Mouse (Mus musculus) heart, embryonic 12.5 days (tissue): ENCODE data around the gene Cnr2. TPM values are rescaled to one million over a fixed set of nuclear protein-coding genes. Genes with fewer than 3 reads are reported as not detected.
A peak's percentile ranks its signal among the peaks of the same experiment; 100 is the strongest.

Experiments
- ATAC-seq: fragments of 200-750 bp; cut with Nextera tagmentation; 2 replicates; pipeline ENCODE4 v1.8.0; 2017; ENCODE audit warnings: moderate TSS enrichment, moderate library complexity; ENCODE audit not compliant: insufficient number of reproducible peaks, low FRiP score
- H3K27ac ChIP-seq: fragments of 300-500 bp; sonication (generic); 2 replicates; pipeline ENCODE4 v1.5.1; 2016; ENCODE audit warnings: mild to moderate bottlenecking, moderate library complexity; ENCODE audit not compliant: poor library complexity, severe bottlenecking
- H3K27me3 ChIP-seq: fragments of 300-500 bp; sonication (generic); replicated peaks from 2 replicates; pipeline ENCODE4 v1.6.1; 2016; ENCODE audit warnings: mild to moderate bottlenecking, moderate library complexity
- H3K36me3 ChIP-seq: fragments of 300-500 bp; sonication (generic); 2 replicates; pipeline ENCODE4 v1.6.1; 2016; ENCODE audit warnings: mild to moderate bottlenecking, moderate library complexity
- H3K4me1 ChIP-seq: fragments of 300-500 bp; sonication (generic); replicated peaks from 2 replicates; pipeline ENCODE4 v1.6.1; 2016; ENCODE audit warnings: mild to moderate bottlenecking
- H3K4me2 ChIP-seq: fragments of 300-500 bp; sonication (generic); 2 replicates; pipeline ENCODE4 v1.6.1; 2016; ENCODE audit warnings: mild to moderate bottlenecking, moderate library complexity
- H3K4me3 ChIP-seq: fragments of 300-500 bp; sonication (generic); 2 replicates; pipeline ENCODE4 v1.5.1; 2016; ENCODE audit warnings: mild to moderate bottlenecking
- H3K9ac ChIP-seq: fragments of 300-500 bp; sonication (generic); 2 replicates; pipeline ENCODE4 v1.6.1; 2016; ENCODE audit warnings: mild to moderate bottlenecking, moderate library complexity
- H3K9me3 ChIP-seq: fragments of 300-500 bp; sonication (generic); replicated peaks from 2 replicates; pipeline ENCODE4 v1.6.1; 2016; ENCODE audit warnings: mild to moderate bottlenecking, moderate library complexity
- WGBS: fragments of 180-500 bp; shearing (Covaris S2); methylation state at CpG from one replicate; pipeline ENCODE4 v1.1.7; 2016; 5-methylcytosine and 5-hydroxymethylcytosine counted together
- polyA plus RNA-seq: library from polyadenylated mRNA; unstranded; fragments of >200 nt; fragmentation: Nextera tagmentation; extraction: Ambion mirVana; gene quantifications from 2 replicates; pipeline ENCODE4 v1.2.1, GENCODE M21; 2016

Cnr2 gene
- polyA plus RNA-seq, 1 experiment from 2014 or later: 0.70 TPM

- Histone ChIP-seq H3K9ac (no peak overlapping the region), H3K4me2 (no peak overlapping the region), H3K9me3 (no peaks in the 10 kb centered on the region), H3K4me1 (peaks cover 29% of the 10 kb centered on the region), H3K36me3 (peaks cover 1% of the 10 kb centered on the region), H3K27ac (no peak overlapping the region), H3K4me3 (no peak overlapping the region), H3K27me3 (no peaks in the 10 kb centered on the region)
- ATAC-seq: no peak
- WGBS: 60% methylated on average over 2 of the region's 2 CpGs
These were observed 17.5 kb upstream of the Cnr2 start for GRCm38 (mm10) chr4:135877742-135878141.

GRCm38 (mm10) chr4:135879021-135879420 lies 16.2 kb upstream of the Cnr2 start:
- 83% methylated on average over 6 of the region's 6 CpGs for WGBS
- H3K27ac ChIP-seq: no peak overlapping the region

GRCm38 (mm10) chr4:135880018-135880417 lies 15.2 kb upstream of the Cnr2 start:
- Histone ChIP-seq H3K9ac (no peak overlapping the region), H3K27ac (no peak overlapping the region), H3K4me1 (peaks cover 34% of the 10 kb centered on the region), H3K4me3 (no peak overlapping the region), H3K4me2 (no peak overlapping the region), H3K27me3 (no peaks in the 10 kb centered on the region), H3K36me3 (no peaks in the 10 kb centered on the region), H3K9me3 (no peaks in the 10 kb centered on the region)
- WGBS: 89% methylated on average over 6 of the region's 6 CpGs
- ATAC-seq: no peak

More at GRCm38 (mm10) chr4:135879021-135879420, 16.2 kb upstream of the Cnr2 start:
- Histone ChIP-seq H3K36me3 (no peaks in the 10 kb centered on the region), H3K27me3 (no peaks in the 10 kb centered on the region), H3K9me3 (no peaks in the 10 kb centered on the region), H3K9ac (no peak overlapping the region), H3K4me3 (no peak overlapping the region), H3K4me1 (peaks cover 39% of the 10 kb centered on the region), H3K4me2 (no peak overlapping the region)
- no peak for ATAC-seq

GRCm38 (mm10) chr4:135880576-135880975 lies 14.6 kb upstream of the Cnr2 start:
- Histone ChIP-seq H3K4me1 (peaks cover 28% of the 10 kb centered on the region), H3K36me3 (no peaks in the 10 kb centered on the region), H3K27ac (no peak overlapping the region), H3K4me3 (no peak overlapping the region), H3K27me3 (no peaks in the 10 kb centered on the region), H3K9me3 (no peaks in the 10 kb centered on the region), H3K4me2 (no peak overlapping the region), H3K9ac (no peak overlapping the region)
- 83% methylated on average over 10 of the region's 10 CpGs for WGBS
- no peak for ATAC-seq

DNA sequence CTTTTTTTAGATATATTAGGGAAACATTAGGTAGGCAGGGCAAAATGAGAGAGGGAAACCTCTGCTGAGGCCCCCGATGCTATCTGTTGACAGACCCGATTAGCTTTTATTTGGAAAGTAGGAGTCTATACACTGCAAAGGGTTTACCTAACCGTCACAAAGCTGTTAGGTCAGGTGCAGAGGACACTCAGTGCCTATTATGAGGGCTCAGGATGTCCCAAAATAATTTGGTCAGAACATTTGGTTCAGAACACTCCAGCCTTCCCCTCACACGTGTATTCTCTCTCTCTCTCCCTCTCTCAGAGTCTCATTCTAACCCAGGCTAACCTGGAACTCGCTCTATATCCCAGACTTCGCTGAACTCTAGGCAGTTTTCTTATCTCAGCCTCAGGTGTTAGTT lies 13.2 kb upstream of the Cnr2 start:
- no peak overlapping the region for H3K27ac ChIP-seq
- H3K4me1 ChIP-seq: peaks cover 14% of the 10 kb centered on the region
- H3K9ac ChIP-seq: no peak overlapping the region
- no peaks in the 10 kb centered on the region for H3K27me3 ChIP-seq
- no peaks in the 10 kb centered on the region for H3K36me3 ChIP-seq
- WGBS: 80% methylated on average over 6 of the region's 6 CpGs
- no peaks in the 10 kb centered on the region for H3K9me3 ChIP-seq
- no peak overlapping the region for H3K4me3 ChIP-seq
- H3K4me2 ChIP-seq: no peak overlapping the region
- no peak for ATAC-seq

DNA sequence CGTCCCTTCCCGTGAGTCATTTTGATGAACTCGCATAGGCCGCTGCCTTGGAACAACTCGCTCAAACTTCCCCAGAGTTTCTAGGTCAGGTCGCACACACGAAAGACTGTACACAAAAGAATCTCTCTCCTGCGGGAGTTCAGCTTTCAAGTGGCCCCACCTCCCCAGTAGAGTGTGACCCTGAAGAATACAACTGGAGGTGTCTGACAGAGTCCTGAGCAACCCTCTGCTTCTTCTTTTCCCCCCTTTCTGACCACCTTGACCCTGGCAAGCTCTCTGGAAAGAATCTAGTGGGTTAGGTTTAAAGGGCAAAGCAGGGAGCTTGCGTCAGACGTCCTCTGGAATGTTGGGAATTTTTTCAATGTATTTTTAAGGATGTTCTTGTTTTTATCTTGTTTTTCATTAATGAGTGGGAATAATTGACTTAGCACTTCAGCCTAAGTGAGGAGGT lies 11.8 kb upstream of the Cnr2 start:
- Histone ChIP-seq H3K9ac (no peak overlapping the region), H3K9me3 (no peaks in the 10 kb centered on the region), H3K27me3 (no peaks in the 10 kb centered on the region), H3K4me3 (no peak overlapping the region), H3K36me3 (no peaks in the 10 kb centered on the region), H3K4me1 (peaks cover 13% of the 10 kb centered on the region), H3K27ac (no peak overlapping the region), H3K4me2 (no peak overlapping the region)
- no peak for ATAC-seq
- 35% methylated on average over 10 of the region's 10 CpGs for WGBS

- 51% methylated on average over 7 of the region's 7 CpGs for WGBS
- Histone ChIP-seq H3K27ac (no peak overlapping the region), H3K4me1 (peaks cover 13% of the 10 kb centered on the region), H3K36me3 (no peaks in the 10 kb centered on the region), H3K9ac (no peak overlapping the region), H3K4me2 (no peak overlapping the region), H3K9me3 (no peaks in the 10 kb centered on the region), H3K4me3 (no peak overlapping the region), H3K27me3 (no peaks in the 10 kb centered on the region)
- no peak for ATAC-seq
These were observed 11.2 kb upstream of the Cnr2 start for GRCm38 (mm10) chr4:135883881-135884516.

- no peak for ATAC-seq
- H3K4me2 ChIP-seq: no peak overlapping the region
- no peaks in the 10 kb centered on the region for H3K27me3 ChIP-seq
- WGBS: 68% methylated on average over 6 of the region's 6 CpGs
- peaks cover 13% of the 10 kb centered on the region for H3K4me1 ChIP-seq
- no peaks in the 10 kb centered on the region for H3K36me3 ChIP-seq
- H3K4me3 ChIP-seq: no peak overlapping the region
- H3K27ac ChIP-seq: no peak overlapping the region
- H3K9me3 ChIP-seq: no peaks in the 10 kb centered on the region
- no peak overlapping the region for H3K9ac ChIP-seq
These were observed 10.7 kb upstream of the Cnr2 start for GRCm38 (mm10) chr4:135884531-135884930.

DNA sequence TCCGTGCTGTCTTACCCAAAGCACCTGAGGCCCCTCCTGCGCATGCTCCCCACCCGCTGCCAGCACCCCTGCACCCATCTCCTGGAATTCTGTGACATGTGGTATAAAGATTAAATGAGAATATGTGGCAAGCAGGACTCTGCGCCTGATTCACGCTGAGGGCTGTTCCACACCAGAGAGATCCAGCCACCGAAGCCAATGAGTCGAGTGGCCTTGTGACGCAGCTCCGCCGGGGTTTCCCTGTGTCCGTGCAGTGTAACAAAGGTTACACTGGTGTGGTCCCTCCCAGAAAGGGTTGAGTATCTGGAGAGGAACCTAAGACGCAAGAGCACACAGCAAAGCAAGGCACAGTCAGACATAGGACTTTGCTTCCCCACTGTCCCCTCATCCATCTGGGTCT lies 9.5 kb upstream of the Cnr2 start:
- H3K27ac ChIP-seq: no peak overlapping the region
- H3K9me3 ChIP-seq: no peaks in the 10 kb centered on the region
- ATAC-seq: no peak
- H3K4me1 ChIP-seq: peaks cover 13% of the 10 kb centered on the region
- H3K4me2 ChIP-seq: no peak overlapping the region
- H3K36me3 ChIP-seq: no peaks in the 10 kb centered on the region
- 84% methylated on average over 12 of the region's 12 CpGs for WGBS
- H3K9ac ChIP-seq: no peak overlapping the region
- H3K27me3 ChIP-seq: no peaks in the 10 kb centered on the region
- H3K4me3 ChIP-seq: no peak overlapping the region

GRCm38 (mm10) chr4:135886184-135886583 lies 9.0 kb upstream of the Cnr2 start:
- Histone ChIP-seq H3K27me3 (no peaks in the 10 kb centered on the region), H3K27ac (no peak overlapping the region), H3K9me3 (no peaks in the 10 kb centered on the region), H3K4me3 (no peak overlapping the region), H3K4me1 (peaks cover 13% of the 10 kb centered on the region), H3K9ac (0 out of 2 replicates have a peak overlapping the region, but pooled peaks have one; percentile 37), H3K4me2 (no peak overlapping the region), H3K36me3 (no peaks in the 10 kb centered on the region)
- ATAC-seq: no peak
- WGBS: 61% methylated on average over 4 of the region's 4 CpGs

GRCm38 (mm10) chr4:135888448-135889057 lies 6.6 kb upstream of the Cnr2 start:
- ATAC-seq: no peak
- no peaks in the 10 kb centered on the region for H3K9me3 ChIP-seq
- H3K27me3 ChIP-seq: no peaks in the 10 kb centered on the region
- no peak overlapping the region for H3K4me2 ChIP-seq
- no peak overlapping the region for H3K27ac ChIP-seq
- WGBS: 84% methylated on average over 24 of the region's 24 CpGs
- no peak overlapping the region for H3K9ac ChIP-seq
- H3K36me3 ChIP-seq: no peaks in the 10 kb centered on the region
- peaks cover 13% of the 10 kb centered on the region for H3K4me1 ChIP-seq
- no peak overlapping the region for H3K4me3 ChIP-seq
